Mouse (Mus musculus) E14TG2a.4 (cell line): ENCODE measurements around the gene 4933411K16Rik.

Experiments used
- CTCF ChIP-seq: conservative IDR thresholded peaks from 2 replicates; pipeline ENCODE4 v1.5.1; 2014; ENCODE audit warnings: low read length
- NANOG ChIP-seq: IDR thresholded peaks from 2 replicates; pipeline ENCODE4 v1.6.1; 2014; ENCODE audit warnings: borderline replicate concordance, low read length, mixed read lengths
- POU5F1 ChIP-seq: IDR thresholded peaks from 2 replicates; pipeline ENCODE4 v1.6.1; 2014; ENCODE audit warnings: low read length, borderline replicate concordance

DNA sequence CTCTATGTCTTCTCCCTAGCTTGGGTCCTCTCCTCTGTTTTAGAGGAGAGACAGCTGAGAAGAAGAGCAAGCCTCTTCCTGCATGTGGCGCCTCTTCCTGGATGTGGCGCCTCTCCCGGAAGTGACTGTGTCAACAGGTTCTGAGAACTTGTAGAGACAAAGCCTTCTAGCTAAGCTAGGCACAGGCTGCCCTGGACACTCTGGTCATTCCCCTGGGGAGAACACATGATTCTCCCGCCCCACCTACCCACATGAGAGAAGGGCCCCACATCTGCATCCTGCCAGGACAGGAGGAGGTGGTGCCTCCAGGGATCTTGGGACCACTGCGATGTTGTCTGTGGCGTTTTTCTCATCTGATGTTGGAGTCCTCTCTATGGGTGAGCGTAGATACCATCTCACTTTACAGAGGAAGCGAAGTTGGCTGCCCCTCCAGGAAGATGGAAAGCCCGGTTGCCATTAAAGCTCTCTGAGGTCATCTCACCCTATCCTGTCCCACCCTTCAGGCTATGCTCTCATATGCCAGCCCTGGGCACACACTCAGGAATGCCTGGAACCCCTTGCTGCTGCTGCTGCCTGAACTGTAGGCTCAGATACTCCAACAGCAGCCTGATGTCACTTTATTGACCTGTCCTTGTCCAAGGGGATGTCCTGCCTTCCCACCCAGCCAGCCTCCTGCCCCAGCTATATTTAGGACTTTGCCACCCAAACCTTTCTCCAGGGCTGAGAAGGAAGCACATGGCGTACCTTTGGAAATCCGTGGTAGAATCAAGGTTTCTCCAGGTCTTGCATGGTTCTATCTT is 16.6 kb downstream of the 4933411K16Rik start:
- no peak for TF ChIP-seq CTCF
- TF ChIP-seq NANOG = no peak
- TF ChIP-seq POU5F1 = no peak
